ENCODE assay signal across 9 mouse cellular contexts in the genomic region with DNA sequence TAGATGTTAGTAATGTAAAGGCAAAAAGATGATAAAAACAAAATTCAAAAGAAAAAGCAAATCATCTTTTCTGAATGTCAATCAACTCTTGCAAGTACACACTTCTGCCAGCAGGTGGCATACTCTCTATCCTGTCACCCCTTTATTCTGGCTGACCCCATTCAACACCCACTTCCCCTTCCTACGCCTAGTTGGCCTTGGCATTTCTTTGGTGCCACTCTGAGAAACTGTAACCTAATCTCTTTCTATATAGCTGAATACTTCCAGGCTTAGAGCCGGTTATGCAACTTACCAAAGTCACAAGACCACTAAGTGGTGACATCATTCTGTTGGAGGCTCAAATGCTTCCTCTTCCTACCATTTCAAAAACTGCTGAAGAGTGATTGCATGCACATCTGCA.
A peak's percentile ranks its signal among the peaks of the same experiment; 100 is the strongest.
DNase-seq lines count a peak whose midpoint lies in the region; ATAC-seq and TF ChIP-seq lines count a peak whose summit lies in the region.
"Had no signal": no experiment of that assay in that cellular context is flagged by ENCODE, and none has a peak within 500 bp of the region (broad histone marks: within the 10 kb centered on the region; RNA-seq: fewer than 3 reads in every experiment).

No protein-coding gene starts in this region.

- TF ChIP-seq CTCF in heart, adult 2 months (IDR thresholded peaks at IDR 0.05): peak; percentile 77
- TF ChIP-seq CTCF in lung, postnatal 0 days (IDR thresholded peaks at IDR 0.05): peak; percentile 62
- TF ChIP-seq CTCF in brain, embryonic 14.5 days (IDR thresholded peaks at IDR 0.05; ENCODE audit: borderline replicate concordance, extremely low read depth, insufficient read depth, insufficient read length): peak; percentile 53; the same call in 1 of the 2 replicates

- no peak overlapping the region for H3K4me2 ChIP-seq in lung, postnatal 0 days (replicated peaks; ENCODE audit: low read depth, low read length)
- H3K4me2 ChIP-seq in neural tube, embryonic 14.5 days (ENCODE audit: low read depth, low read length): no peak overlapping the region

- H3K4me3 ChIP-seq in heart, adult 2 months: no peak overlapping the region
- H3K4me3 ChIP-seq in lung, postnatal 0 days (ENCODE audit: low read depth, low read length): no peak overlapping the region
- H3K4me3 ChIP-seq in neural tube, embryonic 14.5 days (ENCODE audit: low read depth, low read length): no peak overlapping the region

- H3K36me3 ChIP-seq in heart, adult 2 months (ENCODE audit: control insufficient read depth, insufficient read depth, low read length): no peaks in the 10 kb centered on the region
- no peaks in the 10 kb centered on the region for H3K36me3 ChIP-seq in lung, postnatal 0 days (ENCODE audit: insufficient read depth, low read length)
- H3K36me3 ChIP-seq in neural tube, embryonic 14.5 days (ENCODE audit: control insufficient read depth, insufficient read depth, low read length): no peaks in the 10 kb centered on the region

- no peaks in the 10 kb centered on the region for H3K79me2 ChIP-seq in heart, adult 2 months (replicated peaks; ENCODE audit: control insufficient read depth, insufficient read depth, low read length)

- peak; percentile 62 for ATAC-seq in lung, postnatal 0 days
- peak; percentile 60; the same call in 1 of the 2 replicates for ATAC-seq in neural tube, embryonic 14.5 days (ENCODE audit: low read depth)
- ATAC-seq in erythroid progenitor cell, adult 5-6 weeks (replicated peaks; ENCODE audit: low FRiP score, poor library complexity, severe bottlenecking): no peak

- intact Hi-C loops in heart, adult 2 months (cut with DNase I): loop anchor here (1.0 to 5.0 kb wide), 3 partner anchors 41 to 483 kb away; no protein-coding TSS in a partner anchor

- no peaks in the 10 kb centered on the region for H3K27me3 ChIP-seq in heart, adult 2 months (ENCODE audit: control insufficient read depth, insufficient read depth, low read length)
- no peaks in the 10 kb centered on the region for H3K27me3 ChIP-seq in lung, postnatal 0 days (replicated peaks; ENCODE audit: insufficient read depth, low read length)
- no peaks in the 10 kb centered on the region for H3K27me3 ChIP-seq in neural tube, embryonic 14.5 days (ENCODE audit: control insufficient read depth, insufficient read depth, low read length)

- no peak for DNase-seq in heart, adult 2 months
- no peak for DNase-seq in heart, adult 8-10 months (ENCODE audit: low spot score)
- peak; percentile 67 for DNase-seq in lung, postnatal 0 days (ENCODE audit: low spot score)
- DNase-seq in lung, postnatal 4 days: no peak
- DNase-seq in brain, embryonic 14.5 days (ENCODE audit: low read depth): peak; percentile 34
- DNase-seq in thymus, postnatal 10 days (ENCODE audit: low spot score in 2 of 2): no peak
- DNase-seq: thymus, postnatal 4 days had no signal

- H3K4me1 ChIP-seq in heart, adult 2 months (ENCODE audit: control insufficient read depth, insufficient read depth, low read length): no peaks in the 10 kb centered on the region; the same call in 1 of the 2 replicates
- H3K4me1 ChIP-seq in lung, postnatal 0 days (ENCODE audit: insufficient read depth, low read depth, low read length): no peaks in the 10 kb centered on the region
- no peaks in the 10 kb centered on the region for H3K4me1 ChIP-seq in neural tube, embryonic 14.5 days (ENCODE audit: control insufficient read depth, insufficient read depth, low read length)

- H3K27ac ChIP-seq in heart, adult 2 months: no peak overlapping the region
- H3K27ac ChIP-seq in lung, postnatal 0 days (ENCODE audit: low read length): no peak overlapping the region
- H3K27ac ChIP-seq in neural tube, embryonic 14.5 days (ENCODE audit: low read depth, low read length): no peak overlapping the region

- H3K9me3 ChIP-seq in lung, postnatal 0 days (ENCODE audit: low read length): no peaks in the 10 kb centered on the region
- H3K9me3 ChIP-seq in neural tube, embryonic 14.5 days (ENCODE audit: control insufficient read depth, low read length): no peaks in the 10 kb centered on the region

- 30% methylated on average over 2 of the region's 2 CpGs for WGBS in heart, adult 2 months
- 21% methylated on average over 2 of the region's 2 CpGs for WGBS in lung, postnatal 0 days
- 44% methylated on average over 2 of the region's 2 CpGs for WGBS in neural tube, embryonic 14.5 days

- TF ChIP-seq EP300 in heart, adult 2 months (IDR thresholded peaks at IDR 0.05; ENCODE audit: insufficient read depth, low read depth, low read length): no peak
- no peak for TF ChIP-seq EP300 in lung, postnatal 0 days (IDR thresholded peaks at IDR 0.05)

- H3K9ac ChIP-seq in heart, adult 2 months (ENCODE audit: low read depth, low read length): no peak overlapping the region
- no peak overlapping the region for H3K9ac ChIP-seq in lung, postnatal 0 days (replicated peaks; ENCODE audit: low read depth)
- no peak overlapping the region for H3K9ac ChIP-seq in neural tube, embryonic 14.5 days (replicated peaks; ENCODE audit: low read depth, low read length)

- no peak for TF ChIP-seq POLR2A in heart, adult 2 months (IDR thresholded peaks at IDR 0.05; ENCODE audit: insufficient read depth, low read depth, low read length)
- no peak for TF ChIP-seq POLR2A in brain, embryonic 14.5 days (IDR thresholded peaks at IDR 0.05; ENCODE audit: borderline replicate concordance, extremely low read depth, insufficient read depth, insufficient read length, poor library complexity, severe bottlenecking)

Comparison
In these comparisons a context has a peak if more than half of its experiments do, and no peak if none do; other contexts are left out.
1. DNase-seq: peak in lung, postnatal 0 days (single experiment) and brain, embryonic 14.5 days (single experiment); none in heart, adult 2 months (0 of 2), heart, adult 8-10 months (single experiment), lung, postnatal 4 days (0 of 2) and thymus, postnatal 10 days (0 of 2).
2. Peak in every context shown above with its lines, with median percentiles within 50 percentile points of each other: CTCF ChIP-seq.